Comparison of ENCODE assay signal across 13 mouse cellular contexts in genomic region chr1:154820422-154820821, GRCm38 (mm10).
"Had no signal": no experiment of that assay in that cellular context is flagged by ENCODE, and none has a peak within 500 bp of the region (broad histone marks: within the 10 kb centered on the region; RNA-seq: fewer than 3 reads in every experiment).

No protein-coding gene starts in this region.

- H3K27ac ChIP-seq: liver, embryonic 15.5 days; lung, embryonic 15.5 days; macrophage; midbrain, embryonic 13.5 days; midbrain, embryonic 15.5 days; neural tube, embryonic 12.5 days had no signal

- H3K4me3 ChIP-seq: liver, embryonic 15.5 days; lung, embryonic 15.5 days; megakaryocyte, embryonic 14.5 days; midbrain, embryonic 13.5 days; midbrain, embryonic 15.5 days; neural tube, embryonic 12.5 days had no signal

- H3K4me1 ChIP-seq: liver, embryonic 15.5 days; lung, embryonic 15.5 days; megakaryocyte, embryonic 14.5 days; neural tube, embryonic 12.5 days had no signal

- H3K36me3 ChIP-seq: liver, embryonic 15.5 days; lung, embryonic 15.5 days; midbrain, embryonic 13.5 days; midbrain, embryonic 15.5 days; neural tube, embryonic 12.5 days had no signal

- DNase-seq: liver, postnatal 0 days; lung, adult 2 months; lung, postnatal 14 days; lung, postnatal 36 days; right cerebral cortex, postnatal 14 days; thymus, adult 18-20 months had no signal

- H3K27me3 ChIP-seq: liver, embryonic 15.5 days; lung, embryonic 15.5 days; midbrain, embryonic 13.5 days; midbrain, embryonic 15.5 days; neural tube, embryonic 12.5 days had no signal
